Mouse (Mus musculus): ENCODE results near the gene Ppp2r5a. TPM values are rescaled to one million over a fixed set of nuclear protein-coding genes. Genes with fewer than 3 reads are reported as not detected.

Ppp2r5a gene
- polyA plus RNA-seq (2014; fragmentation: Nextera tagmentation; extraction: Ambion mirVana), result 55.0 and 62.4 TPM in 2 replicates

- no peak within 1 kb of the TSS for H3K4me3 ChIP-seq (ENCODE audit: control insufficient read depth in 1 of 2, insufficient read depth in 1 of 2, low read depth in 1 of 2, low read length in 2 of 2)
- peaks cover 10% of the 10 kb centered on the region in 2 experiments for H3K4me1 ChIP-seq (ENCODE audit: control insufficient read depth in 2 of 2, insufficient read depth in 2 of 2, low read length in 2 of 2)
- H3K9me3 ChIP-seq (ENCODE audit: control insufficient read depth, low read length), result no peaks in the 10 kb centered on the region
- no peaks in the 10 kb centered on the region for H3K36me3 ChIP-seq (ENCODE audit: control insufficient read depth, insufficient read depth, low read length)
- 46% methylated on average over 5 of the region's 5 CpGs for WGBS
- no peak within 1 kb of the TSS for H3K27ac ChIP-seq (replicated peaks in 1 of 2; ENCODE audit: control insufficient read depth in 1 of 2, insufficient read depth in 1 of 2, low read depth in 2 of 2, low read length in 2 of 2)
- no peaks in the 10 kb centered on the region for H3K27me3 ChIP-seq (ENCODE audit: control insufficient read depth, insufficient read depth, low read length)
- ATAC-seq (ENCODE audit: insufficient number of reproducible peaks, insufficient read depth, low FRiP score, low read depth), result no peak
- H3K4me2 ChIP-seq (ENCODE audit: low read length), result no peak within 1 kb of the TSS
- H3K9ac ChIP-seq (ENCODE audit: low read length), result no peak within 1 kb of the TSS; the same call in 1 of the 2 replicates
Measured at GRCm38 (mm10) chr1:191403074-191403473, at the start of gene Ppp2r5a. Gene Ppp2r5a (minus strand): TSS chr1:191403272.

DNA sequence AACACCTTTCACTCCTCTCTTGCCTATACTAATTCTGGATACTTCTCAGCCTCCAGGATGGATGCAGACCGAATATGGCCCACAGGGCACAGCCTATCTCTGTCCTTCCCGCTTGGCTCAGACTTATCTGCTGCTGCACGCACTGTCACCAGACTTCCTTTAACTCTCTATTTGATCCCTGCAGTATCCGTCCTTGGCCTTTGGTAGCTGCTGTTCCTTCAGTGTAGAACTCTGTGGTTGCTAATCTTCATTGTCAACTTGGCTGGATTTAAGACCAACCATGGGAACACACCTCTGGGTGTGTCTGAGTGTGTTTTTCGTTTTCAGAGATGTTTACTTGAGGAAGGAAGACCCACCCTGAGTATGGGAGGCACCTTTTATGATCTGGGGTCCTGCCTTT is 47.5 kb upstream of the Ppp2r5a start:
- Histone ChIP-seq H3K9me3 (ENCODE audit: control insufficient read depth, low read length) (no peaks in the 10 kb centered on the region), H3K27ac (replicated peaks in 1 of 2; ENCODE audit: control insufficient read depth in 1 of 2, insufficient read depth in 1 of 2, low read depth in 2 of 2, low read length in 2 of 2) (no peak overlapping the region), H3K4me1 (ENCODE audit: control insufficient read depth in 2 of 2, insufficient read depth in 2 of 2, low read length in 2 of 2) (peaks cover 33 to 44% of the 10 kb centered on the region in 2 experiments), H3K27me3 (ENCODE audit: control insufficient read depth, insufficient read depth, low read length) (no peaks in the 10 kb centered on the region), H3K4me2 (ENCODE audit: low read length) (no peak overlapping the region), H3K36me3 (ENCODE audit: control insufficient read depth, insufficient read depth, low read length) (no peaks in the 10 kb centered on the region), H3K4me3 (ENCODE audit: control insufficient read depth in 1 of 2, insufficient read depth in 1 of 2, low read depth in 1 of 2, low read length in 2 of 2) (no peak overlapping the region), H3K9ac (ENCODE audit: low read length) (no peak overlapping the region)
- WGBS, result 10% methylated on average over 5 of the region's 5 CpGs
- ATAC-seq (ENCODE audit: insufficient number of reproducible peaks, insufficient read depth, low FRiP score, low read depth), result no peak

DNA sequence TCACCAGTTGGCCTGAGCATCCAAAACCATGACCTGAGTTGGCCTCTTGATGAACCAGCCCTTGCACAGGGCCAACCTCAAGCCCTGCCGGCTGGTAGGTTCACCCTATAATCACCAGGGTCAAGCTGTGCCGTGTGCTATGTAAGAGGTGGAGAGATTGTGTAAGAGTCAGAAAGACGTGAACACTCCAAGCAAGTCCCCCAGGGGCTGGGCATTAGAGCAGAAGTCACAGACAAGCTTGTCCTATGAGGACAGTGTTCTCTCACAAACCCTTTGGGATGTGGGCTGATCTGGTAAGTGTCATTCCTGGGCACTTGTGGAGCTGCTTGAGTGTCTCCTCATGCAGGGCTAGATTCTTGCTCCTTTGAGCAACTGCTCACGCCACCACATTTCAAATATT is 46.5 kb upstream of the Ppp2r5a start:
- no peak for ATAC-seq (ENCODE audit: insufficient number of reproducible peaks, insufficient read depth, low FRiP score, low read depth)
- WGBS, result 75% methylated on average over 4 of the region's 4 CpGs
- peaks cover 29 to 40% of the 10 kb centered on the region in 2 experiments for H3K4me1 ChIP-seq (ENCODE audit: control insufficient read depth in 2 of 2, insufficient read depth in 2 of 2, low read length in 2 of 2)
- no peaks in the 10 kb centered on the region for H3K36me3 ChIP-seq (ENCODE audit: control insufficient read depth, insufficient read depth, low read length)
- no peak overlapping the region for H3K4me2 ChIP-seq (ENCODE audit: low read length)
- H3K27me3 ChIP-seq (ENCODE audit: control insufficient read depth, insufficient read depth, low read length), result no peaks in the 10 kb centered on the region
- H3K4me3 ChIP-seq (ENCODE audit: control insufficient read depth in 1 of 2, insufficient read depth in 1 of 2, low read depth in 1 of 2, low read length in 2 of 2), result no peak overlapping the region
- no peak overlapping the region for H3K27ac ChIP-seq (replicated peaks in 1 of 2; ENCODE audit: control insufficient read depth in 1 of 2, insufficient read depth in 1 of 2, low read depth in 2 of 2, low read length in 2 of 2)
- no peaks in the 10 kb centered on the region for H3K9me3 ChIP-seq (ENCODE audit: control insufficient read depth, low read length)
- H3K9ac ChIP-seq (ENCODE audit: low read length), result no peak overlapping the region

- Histone ChIP-seq H3K27me3 (ENCODE audit: control insufficient read depth, insufficient read depth, low read length) (no peaks in the 10 kb centered on the region), H3K27ac (replicated peaks in 1 of 2; ENCODE audit: control insufficient read depth in 1 of 2, insufficient read depth in 1 of 2, low read depth in 2 of 2, low read length in 2 of 2) (no peak overlapping the region), H3K4me1 (ENCODE audit: control insufficient read depth in 2 of 2, insufficient read depth in 2 of 2, low read length in 2 of 2) (peaks cover 17 to 28% of the 10 kb centered on the region in 2 experiments), H3K9me3 (ENCODE audit: control insufficient read depth, low read length) (no peaks in the 10 kb centered on the region), H3K4me3 (ENCODE audit: control insufficient read depth in 1 of 2, insufficient read depth in 1 of 2, low read depth in 1 of 2, low read length in 2 of 2) (no peak overlapping the region), H3K36me3 (ENCODE audit: control insufficient read depth, insufficient read depth, low read length) (no peaks in the 10 kb centered on the region), H3K4me2 (ENCODE audit: low read length) (no peak overlapping the region), H3K9ac (ENCODE audit: low read length) (0 out of 2 replicates have a peak overlapping the region, but pooled peaks have one; percentile 11)
- no peak for ATAC-seq (ENCODE audit: insufficient number of reproducible peaks, insufficient read depth, low FRiP score, low read depth)
- WGBS, result 79% methylated on average over 6 of the region's 6 CpGs
Measured at GRCm38 (mm10) chr1:191447391-191448016, 44.4 kb upstream of the Ppp2r5a start.

GRCm38 (mm10) chr1:191446307-191446706 is 43.2 kb upstream of the Ppp2r5a start:
- Histone ChIP-seq H3K27ac (replicated peaks in 1 of 2; ENCODE audit: control insufficient read depth in 1 of 2, insufficient read depth in 1 of 2, low read depth in 2 of 2, low read length in 2 of 2) (no peak overlapping the region), H3K9me3 (ENCODE audit: control insufficient read depth, low read length) (no peaks in the 10 kb centered on the region), H3K4me3 (ENCODE audit: control insufficient read depth in 1 of 2, insufficient read depth in 1 of 2, low read depth in 1 of 2, low read length in 2 of 2) (no peak overlapping the region), H3K27me3 (ENCODE audit: control insufficient read depth, insufficient read depth, low read length) (no peaks in the 10 kb centered on the region), H3K4me2 (ENCODE audit: low read length) (no peak overlapping the region), H3K36me3 (ENCODE audit: control insufficient read depth, insufficient read depth, low read length) (no peaks in the 10 kb centered on the region), H3K4me1 (ENCODE audit: control insufficient read depth in 2 of 2, insufficient read depth in 2 of 2, low read length in 2 of 2) (peaks cover 17 to 28% of the 10 kb centered on the region in 2 experiments), H3K9ac (ENCODE audit: low read length) (no peak overlapping the region)
- WGBS, result 58% methylated on average over 5 of the region's 5 CpGs
- ATAC-seq (ENCODE audit: insufficient number of reproducible peaks, insufficient read depth, low FRiP score, low read depth), result no peak

DNA sequence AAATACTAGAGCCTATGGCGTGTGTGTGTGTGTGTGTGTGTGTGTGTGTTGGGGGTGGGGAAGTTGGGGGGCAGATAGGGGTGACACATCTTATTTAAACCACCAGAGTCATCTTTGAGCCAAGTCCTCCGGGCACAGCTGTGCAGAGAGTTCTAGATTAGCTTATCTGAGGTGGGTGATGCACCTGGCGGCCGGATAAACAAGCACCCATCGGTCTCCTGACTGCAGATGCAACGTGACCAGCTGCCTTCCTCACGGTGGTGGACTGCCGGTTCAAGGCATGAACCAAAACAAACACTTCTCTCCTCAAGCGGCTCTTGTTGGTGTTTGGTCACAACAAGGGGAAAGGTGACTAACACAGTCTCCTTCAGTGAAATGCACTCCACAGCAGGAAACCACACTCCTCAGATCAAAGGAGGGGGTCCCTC is 42.8 kb upstream of the Ppp2r5a start:
- Histone ChIP-seq H3K4me2 (ENCODE audit: low read length) (no peak overlapping the region), H3K27me3 (ENCODE audit: control insufficient read depth, insufficient read depth, low read length) (no peaks in the 10 kb centered on the region), H3K9ac (ENCODE audit: low read length) (no peak overlapping the region), H3K9me3 (ENCODE audit: control insufficient read depth, low read length) (no peaks in the 10 kb centered on the region), H3K4me1 (ENCODE audit: control insufficient read depth in 2 of 2, insufficient read depth in 2 of 2, low read length in 2 of 2) (peaks cover 17 to 28% of the 10 kb centered on the region in 2 experiments), H3K36me3 (ENCODE audit: control insufficient read depth, insufficient read depth, low read length) (no peaks in the 10 kb centered on the region), H3K27ac (replicated peaks in 1 of 2; ENCODE audit: control insufficient read depth in 1 of 2, insufficient read depth in 1 of 2, low read depth in 2 of 2, low read length in 2 of 2) (no peak overlapping the region), H3K4me3 (ENCODE audit: control insufficient read depth in 1 of 2, insufficient read depth in 1 of 2, low read depth in 1 of 2, low read length in 2 of 2) (no peak overlapping the region)
- 51% methylated on average over 9 of the region's 9 CpGs for WGBS
- no peak for ATAC-seq (ENCODE audit: insufficient number of reproducible peaks, insufficient read depth, low FRiP score, low read depth)

- WGBS, result 86% methylated on average over 12 of the region's 12 CpGs
- Histone ChIP-seq H3K9ac (ENCODE audit: low read length) (no peak overlapping the region), H3K4me1 (ENCODE audit: control insufficient read depth in 2 of 2, insufficient read depth in 2 of 2, low read length in 2 of 2) (peaks cover 14 to 23% of the 10 kb centered on the region in 2 experiments), H3K36me3 (ENCODE audit: control insufficient read depth, insufficient read depth, low read length) (no peaks in the 10 kb centered on the region), H3K4me2 (ENCODE audit: low read length) (no peak overlapping the region), H3K27me3 (ENCODE audit: control insufficient read depth, insufficient read depth, low read length) (no peaks in the 10 kb centered on the region), H3K27ac (replicated peaks in 1 of 2; ENCODE audit: control insufficient read depth in 1 of 2, insufficient read depth in 1 of 2, low read depth in 2 of 2, low read length in 2 of 2) (no peak overlapping the region), H3K9me3 (ENCODE audit: control insufficient read depth, low read length) (no peaks in the 10 kb centered on the region), H3K4me3 (ENCODE audit: control insufficient read depth in 1 of 2, insufficient read depth in 1 of 2, low read depth in 1 of 2, low read length in 2 of 2) (no peak overlapping the region)
- ATAC-seq (ENCODE audit: insufficient number of reproducible peaks, insufficient read depth, low FRiP score, low read depth), result no peak
Measured at GRCm38 (mm10) chr1:191445401-191445800, 42.3 kb upstream of the Ppp2r5a start.

DNA sequence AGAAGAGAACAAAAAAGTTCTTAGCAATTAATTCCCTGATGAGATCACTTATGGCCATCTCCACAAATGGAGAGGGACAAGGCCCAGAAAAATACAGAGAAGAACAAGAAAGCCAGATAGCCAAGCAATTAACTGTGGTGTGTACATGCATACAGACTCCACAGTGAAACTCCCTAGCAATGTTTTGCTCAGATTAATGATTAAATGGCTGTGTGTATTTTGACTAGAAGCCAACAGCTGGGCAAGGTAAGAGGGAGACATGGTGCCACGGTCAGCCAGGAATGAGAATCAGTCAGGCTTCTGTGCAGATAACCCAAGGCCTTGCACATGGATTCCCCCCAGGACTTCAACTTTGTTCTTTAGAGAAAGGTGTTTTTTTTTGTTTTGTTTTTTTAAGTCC is 41.4 kb upstream of the Ppp2r5a start:
- 52% methylated on average over 1 of the region's 1 CpGs for WGBS
- H3K27me3 ChIP-seq (ENCODE audit: control insufficient read depth, insufficient read depth, low read length), result no peaks in the 10 kb centered on the region
- no peak overlapping the region for H3K27ac ChIP-seq (replicated peaks in 1 of 2; ENCODE audit: control insufficient read depth in 1 of 2, insufficient read depth in 1 of 2, low read depth in 2 of 2, low read length in 2 of 2)
- H3K4me3 ChIP-seq (ENCODE audit: control insufficient read depth in 1 of 2, insufficient read depth in 1 of 2, low read depth in 1 of 2, low read length in 2 of 2), result no peak overlapping the region
- no peaks in the 10 kb centered on the region for H3K36me3 ChIP-seq (ENCODE audit: control insufficient read depth, insufficient read depth, low read length)
- peaks cover 12 to 21% of the 10 kb centered on the region in 2 experiments for H3K4me1 ChIP-seq (ENCODE audit: control insufficient read depth in 2 of 2, insufficient read depth in 2 of 2, low read length in 2 of 2)
- no peak overlapping the region for H3K9ac ChIP-seq (ENCODE audit: low read length)
- H3K4me2 ChIP-seq (ENCODE audit: low read length), result no peak overlapping the region
- H3K9me3 ChIP-seq (ENCODE audit: control insufficient read depth, low read length), result no peaks in the 10 kb centered on the region
- ATAC-seq (ENCODE audit: insufficient number of reproducible peaks, insufficient read depth, low FRiP score, low read depth), result no peak

All from heart, embryonic 14.5 days (tissue).